29 mouse cellular contexts compared by ENCODE assay signal in the genomic region with DNA sequence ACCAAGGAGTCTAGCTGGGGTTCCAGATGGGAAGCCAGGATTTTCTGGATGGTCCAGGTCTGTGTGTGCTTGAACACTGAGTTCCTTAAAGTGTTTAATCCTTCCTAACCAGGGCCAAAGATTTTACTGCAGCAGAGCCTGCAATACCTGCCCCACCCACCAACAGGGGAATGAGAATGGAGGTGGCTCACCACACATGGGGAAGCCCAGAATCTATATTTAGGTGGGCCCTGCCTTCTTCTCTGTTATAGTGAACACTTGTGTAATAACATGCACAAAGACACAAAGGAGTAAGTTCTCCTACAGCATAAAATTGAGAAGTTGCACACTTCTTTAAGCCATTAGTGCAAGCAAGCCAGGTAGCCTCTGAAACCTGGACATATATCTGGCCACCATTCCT. TPM values are rescaled to one million over a fixed set of nuclear protein-coding genes. Genes with fewer than 3 reads are reported as not detected.
DNase-seq lines count a peak whose midpoint lies in the region; ATAC-seq and TF ChIP-seq lines count a peak whose summit lies in the region.
"Had no signal": no experiment of that assay in that cellular context is flagged by ENCODE, and none has a peak within 500 bp of the region (broad histone marks: within the 10 kb centered on the region; RNA-seq: fewer than 3 reads in every experiment).

No protein-coding gene starts in this region.

- peaks cover 9% of the 10 kb centered on the region for H3K4me1 ChIP-seq in thymus, adult 2 months (replicated peaks; ENCODE audit: control insufficient read depth, insufficient read depth, low read length)
- H3K4me1 ChIP-seq in intestine, embryonic 15.5 days (replicated peaks): no peaks in the 10 kb centered on the region
- H3K4me1 ChIP-seq: embryonic facial prominence, embryonic 12.5 days; embryonic facial prominence, embryonic 15.5 days had no signal

- ATAC-seq in common myeloid progenitor, adult 5-6 weeks (replicated peaks; ENCODE audit: low read depth, poor library complexity, severe bottlenecking): 0 out of 2 replicates have a peak, but pooled peaks have one; percentile 36
- ATAC-seq in intestine, embryonic 15.5 days: no peak
- ATAC-seq: forebrain, embryonic 14.5 days; forebrain, postnatal 0 days; hindbrain, postnatal 0 days; inflammation-experienced regulatory T-cells, adult 6 months; Patski had no signal

- no peaks in the 10 kb centered on the region for H3K27me3 ChIP-seq in myocyte (ENCODE audit: control insufficient read depth, insufficient read depth, insufficient read length)
- H3K27me3 ChIP-seq in thymus, adult 2 months (ENCODE audit: control insufficient read depth, insufficient read depth, low read length): no peaks in the 10 kb centered on the region
- H3K27me3 ChIP-seq in intestine, embryonic 15.5 days (replicated peaks): no peaks in the 10 kb centered on the region
- H3K27me3 ChIP-seq: embryonic facial prominence, embryonic 12.5 days; embryonic facial prominence, embryonic 15.5 days; heart, embryonic 13.5 days; Patski had no signal

- no peak overlapping the region for H3ac ChIP-seq in myocyte (ENCODE audit: control insufficient read depth, insufficient read length)

- no peak overlapping the region for H3K27ac ChIP-seq in thymus, adult 2 months (ENCODE audit: control insufficient read depth, insufficient read depth, low read length)
- no peak overlapping the region for H3K27ac ChIP-seq in intestine, embryonic 15.5 days
- H3K27ac ChIP-seq: embryonic facial prominence, embryonic 12.5 days; embryonic facial prominence, embryonic 15.5 days; gastrocnemius, adult 2 months; heart, embryonic 10.5 days; heart, embryonic 13.5 days; hindbrain, embryonic 14.5 days; hindbrain, postnatal 0 days had no signal

- no peak overlapping the region for H3K9ac ChIP-seq in intestine, embryonic 15.5 days
- H3K9ac ChIP-seq: embryonic facial prominence, embryonic 12.5 days; embryonic facial prominence, embryonic 15.5 days; forebrain, postnatal 0 days; heart, embryonic 13.5 days; hindbrain, embryonic 14.5 days had no signal

- TF ChIP-seq POLR2A in myocyte (IDR thresholded peaks at IDR 0.05; ENCODE audit: insufficient read length, low read depth): no peak
- TF ChIP-seq POLR2A in thymus, adult 2 months (IDR thresholded peaks at IDR 0.05; ENCODE audit: control insufficient read depth, extremely low read depth, insufficient read depth, low read length, poor library complexity): no peak

- H3K4me2 ChIP-seq in myocyte (ENCODE audit: low read depth): peak overlapping the region; percentile 48
- H3K4me2 ChIP-seq in intestine, embryonic 15.5 days (replicated peaks): no peak overlapping the region
- H3K4me2 ChIP-seq: embryonic facial prominence, embryonic 12.5 days; embryonic facial prominence, embryonic 15.5 days; heart, embryonic 13.5 days; hindbrain, embryonic 14.5 days had no signal

- peak; percentile 14 to 25 for DNase-seq in spleen, postnatal 36 days (ENCODE audit: low spot score in 2 of 2)
- DNase-seq in spleen, postnatal 4 days (ENCODE audit: low spot score in 2 of 2): no peak
- no peak for DNase-seq in thymus, adult 2 months
- DNase-seq in yolk sac, embryonic 10.5 days (ENCODE audit: low spot score): no peak
- DNase-seq: adrenal gland, postnatal 10 days; adrenal gland, postnatal 36 days; cerebellum, adult 11 months; cerebellum, adult 8-10 months; cerebellum, postnatal 10 days; cerebellum, postnatal 36 days; forebrain, postnatal 0 days; gastrocnemius, adult 2 months; gastrocnemius, postnatal 14 days; heart, adult 11 months; heart, postnatal 14 days; heart, postnatal 4 days had no signal

- H3K36me3 ChIP-seq in myocyte (ENCODE audit: control insufficient read depth, insufficient read depth): no peaks in the 10 kb centered on the region
- H3K36me3 ChIP-seq in thymus, adult 2 months (ENCODE audit: control insufficient read depth, insufficient read depth, low read length): no peaks in the 10 kb centered on the region
- H3K36me3 ChIP-seq in intestine, embryonic 15.5 days: no peaks in the 10 kb centered on the region
- H3K36me3 ChIP-seq: embryonic facial prominence, embryonic 12.5 days; embryonic facial prominence, embryonic 15.5 days; heart, embryonic 10.5 days; heart, embryonic 13.5 days had no signal

- TF ChIP-seq CTCF in thymus, adult 2 months (IDR thresholded peaks at IDR 0.05; ENCODE audit: borderline replicate concordance, control insufficient read depth, extremely low read depth, insufficient read depth, low read length, poor library complexity): no peak

- no peak overlapping the region for H3K4me3 ChIP-seq in myocyte
- H3K4me3 ChIP-seq in thymus, adult 2 months (ENCODE audit: control insufficient read depth, insufficient read depth, low read length): no peak overlapping the region
- H3K4me3 ChIP-seq in intestine, embryonic 15.5 days (replicated peaks): no peak overlapping the region
- H3K4me3 ChIP-seq: embryonic facial prominence, embryonic 12.5 days; embryonic facial prominence, embryonic 15.5 days; gastrocnemius, adult 2 months; heart, embryonic 10.5 days; heart, embryonic 13.5 days had no signal

- H3K79me2 ChIP-seq in myocyte (ENCODE audit: control insufficient read depth, insufficient read depth): no peaks in the 10 kb centered on the region

- no peaks in the 10 kb centered on the region for H3K9me3 ChIP-seq in intestine, embryonic 15.5 days
- H3K9me3 ChIP-seq: embryonic facial prominence, embryonic 12.5 days; embryonic facial prominence, embryonic 15.5 days; G1E; heart, embryonic 10.5 days; heart, embryonic 13.5 days had no signal

TF ChIP-seq in myocyte, 11 proteins besides CTCF, POLR2A, EP300 and RAD21:
- TF ChIP-seq MYOD1 (IDR thresholded peaks at IDR 0.05; ENCODE audit: control insufficient read depth in 1 of 3, insufficient read length in 2 of 3, low read depth in 2 of 3) (no peak), E2F4 (IDR thresholded peaks at IDR 0.05; ENCODE audit: insufficient read depth) (no peak), SRF (IDR thresholded peaks at IDR 0.05; ENCODE audit: control insufficient read depth, insufficient read length, low read depth) (no peak), POLR2AphosphoS2 (IDR thresholded peaks at IDR 0.05; ENCODE audit: insufficient read length, low read depth) (no peak), CEBPB (IDR thresholded peaks at IDR 0.05; ENCODE audit: insufficient read depth, poor library complexity, severe bottlenecking) (no peak), MAX (IDR thresholded peaks at IDR 0.05; ENCODE audit: low read depth) (no peak), TCF12 (IDR thresholded peaks at IDR 0.05; ENCODE audit: insufficient read depth, poor library complexity, severe bottlenecking) (no peak), USF1 (IDR thresholded peaks at IDR 0.05; ENCODE audit: low read depth) (no peak)

RNA-seq across cellular contexts. Expression of a gene that starts 36.5 kb away (rescaled TPM):
- total RNA-seq in common myeloid progenitor, adult 5-6 weeks (2017): 16.1 and 21.3 TPM in 2 replicates
- polyA plus RNA-seq in myocyte (2012; fragmentation: generic; extraction: Trizol): 44.0 TPM
- 73.2 and 73.5 TPM in 2 replicates for polyA plus RNA-seq in thymus, adult 2 months (2012; rRNA removed)
- polyA plus RNA-seq in intestine, embryonic 15.5 days (2015; fragmentation: Nextera tagmentation; extraction: Ambion mirVana): 38.8 and 42.4 TPM in 2 replicates

Comparison
In these comparisons a context has a peak if more than half of its experiments do, and no peak if none do; other contexts are left out.
1. DNase-seq: peak in spleen, postnatal 36 days (2 of 2); none in spleen, postnatal 4 days (0 of 2), thymus, adult 2 months (single experiment) and yolk sac, embryonic 10.5 days (single experiment).